26 mouse cellular contexts compared by ENCODE assay signal in genomic region chr2:73057589-73057988, GRCm38 (mm10).
DNase-seq lines count a peak whose midpoint lies in the region; ATAC-seq and TF ChIP-seq lines count a peak whose summit lies in the region.
"Had no signal": no experiment of that assay in that cellular context is flagged by ENCODE, and none has a peak within 500 bp of the region (broad histone marks: within the 10 kb centered on the region; RNA-seq: fewer than 3 reads in every experiment).

No protein-coding gene starts in this region.

- H3K4me3 ChIP-seq in intestine, postnatal 0 days (ENCODE audit: low read depth, low read length), result no peak overlapping the region
- H3K4me3 ChIP-seq in intestine, embryonic 16.5 days (ENCODE audit: low read length), result no peak overlapping the region
- H3K4me3 ChIP-seq in liver, embryonic 15.5 days (replicated peaks), result no peak overlapping the region
- H3K4me3 ChIP-seq in liver, postnatal 0 days (ENCODE audit: low read depth, low read length), result no peak overlapping the region
- H3K4me3 ChIP-seq: forebrain, embryonic 10.5 days; forebrain, embryonic 13.5 days; heart, adult 2 months; heart, embryonic 10.5 days; heart, embryonic 13.5 days; hindbrain, embryonic 12.5 days; hindbrain, embryonic 15.5 days had no signal

- intact Hi-C loops in left cerebral cortex, postnatal 10 days (cut with DNase I), result loop anchor here (10.0 kb wide), 1 partner anchor 73 kb away; the partner anchor contains the start of genes Gm11084 and Sp3

- WGBS in intestine, postnatal 0 days, result 89% methylated on average over 2 of the region's 2 CpGs
- 87% methylated on average over 2 of the region's 2 CpGs for WGBS in intestine, embryonic 16.5 days
- WGBS in liver, embryonic 15.5 days (ENCODE audit: insufficient replicate concordance), result 37% methylated on average over 2 of the region's 2 CpGs
- 72% methylated on average over 2 of the region's 2 CpGs for WGBS in liver, postnatal 0 days (ENCODE audit: insufficient replicate concordance)

- no peaks in the 10 kb centered on the region for H3K36me3 ChIP-seq in intestine, postnatal 0 days (ENCODE audit: control insufficient read depth, insufficient read depth)
- no peaks in the 10 kb centered on the region; the same call in 1 of the 2 replicates for H3K36me3 ChIP-seq in intestine, embryonic 16.5 days (ENCODE audit: control insufficient read depth, insufficient read depth, low read length)
- no peaks in the 10 kb centered on the region for H3K36me3 ChIP-seq in liver, embryonic 15.5 days (replicated peaks)
- H3K36me3 ChIP-seq in liver, postnatal 0 days (replicated peaks; ENCODE audit: insufficient read depth, low read length), result no peaks in the 10 kb centered on the region
- H3K36me3 ChIP-seq: forebrain, embryonic 10.5 days; G1E; heart, embryonic 13.5 days; hindbrain, embryonic 12.5 days; hindbrain, embryonic 15.5 days had no signal

- ATAC-seq in intestine, postnatal 0 days, result no peak
- no peak for ATAC-seq in intestine, embryonic 16.5 days
- ATAC-seq in liver, embryonic 15.5 days (ENCODE audit: insufficient read depth), result no peak
- ATAC-seq in liver, postnatal 0 days, result no peak
- ATAC-seq in megakaryocyte progenitor cell, adult 5-6 weeks (replicated peaks; ENCODE audit: poor library complexity), result peak; percentile 14; the same call in 1 of the 2 replicates
- ATAC-seq: forebrain, embryonic 13.5 days; forebrain, embryonic 16.5 days had no signal

- no peaks in the 10 kb centered on the region for H3K9me3 ChIP-seq in intestine, postnatal 0 days (ENCODE audit: control insufficient read depth)
- no peaks in the 10 kb centered on the region for H3K9me3 ChIP-seq in intestine, embryonic 16.5 days (ENCODE audit: control insufficient read depth, low read length)
- no peaks in the 10 kb centered on the region; the same call in 1 of the 2 replicates for H3K9me3 ChIP-seq in liver, embryonic 15.5 days (replicated peaks)
- no peaks in the 10 kb centered on the region for H3K9me3 ChIP-seq in liver, postnatal 0 days (ENCODE audit: low read length)
- H3K9me3 ChIP-seq: heart, embryonic 10.5 days; heart, embryonic 13.5 days; hindbrain, embryonic 12.5 days; hindbrain, embryonic 15.5 days had no signal

- no peak for DNase-seq in liver, postnatal 0 days
- DNase-seq in left cerebral cortex, postnatal 10 days (ENCODE audit: extremely low spot score in 1 of 2, low spot score in 2 of 2), result no peak
- DNase-seq in c-Kit-positive CD71-positive TER-119-positive erythroid progenitor cells, embryonic 14.5 days (ENCODE audit: low spot score), result no peak
- no peak for DNase-seq in neural tube, embryonic 10.5 days (ENCODE audit: extremely low spot score, low spot score)
- DNase-seq: adrenal gland, adult 2 months; adrenal gland, postnatal 14 days; B cell, adult 2 months; cerebellum, adult 18-20 months; cerebellum, adult 9-10 months; cerebellum, postnatal 14 days; gastrocnemius, postnatal 10 days; gastrocnemius, postnatal 36 days had no signal

- TF ChIP-seq EP300 in liver, postnatal 0 days (IDR thresholded peaks at IDR 0.05; ENCODE audit: low read depth), result no peak

- H3K9ac ChIP-seq in intestine, postnatal 0 days (ENCODE audit: low read depth, low read length), result no peak overlapping the region
- H3K9ac ChIP-seq in intestine, embryonic 16.5 days (ENCODE audit: low read depth, low read length), result no peak overlapping the region
- no peak overlapping the region for H3K9ac ChIP-seq in liver, embryonic 15.5 days
- no peak overlapping the region for H3K9ac ChIP-seq in liver, postnatal 0 days (replicated peaks)
- H3K9ac ChIP-seq: forebrain, embryonic 13.5 days; heart, embryonic 13.5 days; hindbrain, embryonic 12.5 days; hindbrain, embryonic 15.5 days had no signal

- no peak overlapping the region for H3K4me2 ChIP-seq in intestine, postnatal 0 days (replicated peaks; ENCODE audit: low read depth)
- H3K4me2 ChIP-seq in intestine, embryonic 16.5 days (ENCODE audit: low read depth, low read length), result no peak overlapping the region
- H3K4me2 ChIP-seq in liver, embryonic 15.5 days, result peak overlapping the region; percentile 39; the same call in 1 of the 2 replicates
- no peak overlapping the region for H3K4me2 ChIP-seq in liver, postnatal 0 days (ENCODE audit: low read depth, low read length)
- H3K4me2 ChIP-seq: forebrain, embryonic 13.5 days; heart, embryonic 13.5 days; hindbrain, embryonic 12.5 days; hindbrain, embryonic 15.5 days had no signal

- H3K4me1 ChIP-seq in intestine, postnatal 0 days (replicated peaks; ENCODE audit: control insufficient read depth, insufficient read depth, low read length), result no peaks in the 10 kb centered on the region
- H3K4me1 ChIP-seq in intestine, embryonic 16.5 days (ENCODE audit: control insufficient read depth, insufficient read depth, low read length), result no peaks in the 10 kb centered on the region
- H3K4me1 ChIP-seq in liver, embryonic 15.5 days (replicated peaks), result peaks cover 49% of the 10 kb centered on the region
- H3K4me1 ChIP-seq in liver, postnatal 0 days (ENCODE audit: insufficient read depth), result peaks cover 33% of the 10 kb centered on the region
- H3K4me1 ChIP-seq: forebrain, embryonic 13.5 days; hindbrain, embryonic 12.5 days; hindbrain, embryonic 15.5 days had no signal

- no peak for TF ChIP-seq CTCF in intestine, postnatal 0 days (IDR thresholded peaks at IDR 0.05; ENCODE audit: low read depth)
- TF ChIP-seq CTCF in liver, postnatal 0 days (IDR thresholded peaks at IDR 0.05; ENCODE audit: low read depth), result no peak

- H3K27ac ChIP-seq in intestine, postnatal 0 days (ENCODE audit: low read depth, low read length), result peak overlapping the region; percentile 72
- no peak overlapping the region for H3K27ac ChIP-seq in intestine, embryonic 16.5 days (ENCODE audit: low read length)
- H3K27ac ChIP-seq in liver, embryonic 15.5 days (replicated peaks), result no peak overlapping the region
- H3K27ac ChIP-seq in liver, postnatal 0 days (ENCODE audit: low read depth), result no peak overlapping the region
- H3K27ac ChIP-seq: forebrain, embryonic 10.5 days; forebrain, embryonic 13.5 days; heart, adult 2 months; heart, embryonic 10.5 days; heart, embryonic 13.5 days; hindbrain, embryonic 12.5 days; hindbrain, embryonic 15.5 days had no signal

- H3K27me3 ChIP-seq in intestine, postnatal 0 days (replicated peaks; ENCODE audit: control insufficient read depth, insufficient read depth, low read length), result no peaks in the 10 kb centered on the region
- no peaks in the 10 kb centered on the region for H3K27me3 ChIP-seq in intestine, embryonic 16.5 days (replicated peaks; ENCODE audit: control insufficient read depth, insufficient read depth, low read length)
- H3K27me3 ChIP-seq in liver, embryonic 15.5 days, result peaks cover 5% of the 10 kb centered on the region
- no peaks in the 10 kb centered on the region for H3K27me3 ChIP-seq in liver, postnatal 0 days (ENCODE audit: insufficient read depth, low read length)
- H3K27me3 ChIP-seq: CH12.LX; forebrain, embryonic 13.5 days; heart, embryonic 13.5 days; hindbrain, embryonic 15.5 days had no signal
